Mouse (Mus musculus): ENCODE measurements at regions not wholly inside any gene's neighbourhood (a gene's known extent, or its start where the extent isn't known, plus 50 kb on each side); places are given as distances from the start of the nearest gene placed in this dataset.

GRCm38 (mm10) chr16:87103599-87103998, 250.4 kb upstream of the N6amt1 start:
- TF ChIP-seq TCF12 (IDR thresholded peaks at IDR 0.05; ENCODE audit: insufficient read depth, poor library complexity, severe bottlenecking) (no peak), POLR2A (IDR thresholded peaks at IDR 0.05; ENCODE audit: insufficient read length, low read depth) (no peak), POLR2AphosphoS2 (IDR thresholded peaks at IDR 0.05; ENCODE audit: insufficient read length, low read depth) (no peak), MYOD1 (IDR thresholded peaks at IDR 0.05; ENCODE audit: control insufficient read depth in 1 of 3, insufficient read length in 2 of 3, low read depth in 2 of 3) (no peak), CEBPB (IDR thresholded peaks at IDR 0.05; ENCODE audit: insufficient read depth, poor library complexity, severe bottlenecking) (no peak), MAX (IDR thresholded peaks at IDR 0.05; ENCODE audit: low read depth) (no peak), USF1 (IDR thresholded peaks at IDR 0.05; ENCODE audit: low read depth) (no peak), MYOG (IDR thresholded peaks at IDR 0.05; ENCODE audit: control insufficient read depth in 1 of 3, insufficient read depth in 1 of 3, insufficient read length in 2 of 3, low read depth in 2 of 3) (no peak), E2F4 (IDR thresholded peaks at IDR 0.05; ENCODE audit: insufficient read depth) (no peak), SRF (IDR thresholded peaks at IDR 0.05; ENCODE audit: control insufficient read depth, insufficient read length, low read depth) (no peak)

All from myocyte (in vitro differentiated cells).